Mouse (Mus musculus) intestine, embryonic 15.5 days (tissue): ENCODE measurements around the gene Crlf1. TPM values are rescaled to one million over a fixed set of nuclear protein-coding genes. Genes with fewer than 3 reads are reported as not detected.
A peak's percentile ranks its signal among the peaks of the same experiment; 100 is the strongest.
"Not testable (repeated sequence)": the region's sequence is repeated elsewhere in the genome, so short reads cannot be mapped to it uniquely, and the experiment has no call there.

Source experiments
- ATAC-seq: fragments of 200-750 bp; cut with Nextera tagmentation; 2 replicates; pipeline ENCODE4 v1.8.0; 2017; ENCODE audit warnings: moderate TSS enrichment, moderate library complexity
- H3K27ac ChIP-seq: fragments of 300-500 bp; sonication (generic); 2 replicates; pipeline ENCODE4 v1.5.1; 2015; ENCODE audit warnings: mild to moderate bottlenecking, inconsistent platforms
- H3K27me3 ChIP-seq: fragments of 300-500 bp; sonication (generic); replicated peaks from 2 replicates; pipeline ENCODE4 v1.6.1; 2015; ENCODE audit warnings: inconsistent platforms
- H3K36me3 ChIP-seq: fragments of 300-500 bp; sonication (generic); 2 replicates; pipeline ENCODE4 v1.6.1; 2015; ENCODE audit warnings: inconsistent platforms
- H3K4me1 ChIP-seq: fragments of 300-500 bp; sonication (generic); replicated peaks from 2 replicates; pipeline ENCODE4 v1.6.1; 2015; ENCODE audit warnings: inconsistent platforms
- H3K4me2 ChIP-seq: fragments of 300-500 bp; sonication (generic); replicated peaks from 2 replicates; pipeline ENCODE4 v1.6.1; 2015; ENCODE audit warnings: mild to moderate bottlenecking, inconsistent platforms
- H3K4me3 ChIP-seq: fragments of 300-500 bp; sonication (generic); replicated peaks from 2 replicates; pipeline ENCODE4 v1.5.1; 2015; ENCODE audit warnings: inconsistent platforms
- H3K9ac ChIP-seq: fragments of 300-500 bp; sonication (generic); 2 replicates; pipeline ENCODE4 v1.6.1; 2015; ENCODE audit warnings: inconsistent platforms
- H3K9me3 ChIP-seq: fragments of 300-500 bp; sonication (generic); 2 replicates; pipeline ENCODE4 v1.6.1; 2016; ENCODE audit warnings: inconsistent platforms
- WGBS: fragments of 180-500 bp; shearing (Covaris S2); methylation state at CpG from one replicate; pipeline ENCODE4 v1.1.7; 2015; 5-methylcytosine and 5-hydroxymethylcytosine counted together
- polyA plus RNA-seq: library from polyadenylated mRNA; unstranded; fragments of >200 nt; fragmentation: Nextera tagmentation; extraction: Ambion mirVana; gene quantifications from 2 replicates; pipeline ENCODE4 v1.2.1, GENCODE M21; 2015

Gene Crlf1
- polyA plus RNA-seq, 1 experiment from 2014 or later, result 1.2 TPM

- H3K9ac ChIP-seq, result no peak overlapping the region
- peaks cover 59% of the 10 kb centered on the region for H3K4me1 ChIP-seq
- peaks cover 13% of the 10 kb centered on the region for H3K36me3 ChIP-seq
- no peak for ATAC-seq
- H3K9me3 ChIP-seq, result no peaks in the 10 kb centered on the region
- no peak overlapping the region for H3K4me3 ChIP-seq
- WGBS, result 69% methylated on average over 16 of the region's 16 CpGs
- peaks cover 44% of the 10 kb centered on the region for H3K27me3 ChIP-seq
- no peak overlapping the region for H3K4me2 ChIP-seq
- no peak overlapping the region for H3K27ac ChIP-seq
These were observed 11.3 kb downstream of the Crlf1 start for GRCm38 (mm10) chr8:70504291-70504716.

- Histone ChIP-seq H3K9ac (no peak overlapping the region), H3K27ac (no peak overlapping the region), H3K9me3 (no peaks in the 10 kb centered on the region), H3K4me1 (peaks cover 62% of the 10 kb centered on the region), H3K27me3 (peaks cover 38% of the 10 kb centered on the region), H3K36me3 (peaks cover 13% of the 10 kb centered on the region), H3K4me3 (no peak overlapping the region), H3K4me2 (no peak overlapping the region)
- no peak for ATAC-seq
- WGBS, result 78% methylated on average over 3 of the region's 3 CpGs
These were observed 11.9 kb downstream of the Crlf1 start for GRCm38 (mm10) chr8:70504851-70505250.

- Histone ChIP-seq H3K4me3 (peak overlapping the region; percentile 73), H3K4me1 (peaks cover 58% of the 10 kb centered on the region), H3K9me3 (no peaks in the 10 kb centered on the region), H3K4me2 (peak overlapping the region; percentile 92), H3K27ac (peak overlapping the region; percentile 96), H3K27me3 (peaks cover 29% of the 10 kb centered on the region), H3K9ac (peak overlapping the region; percentile 93), H3K36me3 (peaks cover 13% of the 10 kb centered on the region)
- ATAC-seq, result no peak
- WGBS, result 34% methylated on average over 32 of the region's 32 CpGs
These were observed 12.9 kb downstream of the Crlf1 start for GRCm38 (mm10) chr8:70505698-70506327.

GRCm38 (mm10) chr8:70506328-70507026 is 13.5 kb downstream of the Crlf1 start, which contains the start of gene Rex1bd:
Gene Rex1bd, minus strand, starts transcription at chr8:70506752.
- H3K9me3 ChIP-seq, result no peaks in the 10 kb centered on the region
- H3K4me3 ChIP-seq, result peak within 1 kb of the TSS; percentile 73
- WGBS, result 2% methylated on average over 40 of the region's 40 CpGs
- peak within 1 kb of the TSS; percentile 96 for H3K27ac ChIP-seq
- peak; percentile 88 for ATAC-seq
- H3K4me2 ChIP-seq, result peak within 1 kb of the TSS; percentile 92
- H3K4me1 ChIP-seq, result peaks cover 54% of the 10 kb centered on the region
- H3K27me3 ChIP-seq, result peaks cover 23% of the 10 kb centered on the region
- peaks cover 13% of the 10 kb centered on the region for H3K36me3 ChIP-seq
- peak within 1 kb of the TSS; percentile 93 for H3K9ac ChIP-seq

- Histone ChIP-seq H3K4me2 (no peak overlapping the region; the same call in 1 of the 2 replicates), H3K4me1 (peaks cover 55% of the 10 kb centered on the region), H3K4me3 (no peak overlapping the region), H3K9ac (no peak overlapping the region), H3K27me3 (peaks cover 17% of the 10 kb centered on the region), H3K27ac (peak overlapping the region; percentile 20; the same call in 1 of the 2 replicates), H3K36me3 (peaks cover 13% of the 10 kb centered on the region), H3K9me3 (no peaks in the 10 kb centered on the region)
- no peak for ATAC-seq
- 53% methylated on average over 5 of the region's 5 CpGs for WGBS
These were observed 14.1 kb downstream of the Crlf1 start for GRCm38 (mm10) chr8:70507027-70507393.

GRCm38 (mm10) chr8:70509281-70509952 is 16.5 kb downstream of the Crlf1 start:
- Histone ChIP-seq H3K9me3 (no peaks in the 10 kb centered on the region), H3K27ac (peak overlapping the region; percentile 98), H3K36me3 (peaks cover 22% of the 10 kb centered on the region), H3K27me3 (no peaks in the 10 kb centered on the region), H3K9ac (peak overlapping the region; percentile 99), H3K4me3 (peak overlapping the region; percentile 97), H3K4me1 (peaks cover 43% of the 10 kb centered on the region), H3K4me2 (peak overlapping the region; percentile 79)
- ATAC-seq, result no peak
- 8% methylated on average over 25 of the region's 25 CpGs for WGBS

- Histone ChIP-seq H3K4me2 (peak within 1 kb of the TSS; percentile 79), H3K36me3 (peaks cover 22% of the 10 kb centered on the region), H3K4me1 (peaks cover 34% of the 10 kb centered on the region), H3K27me3 (no peaks in the 10 kb centered on the region), H3K4me3 (peak within 1 kb of the TSS; percentile 97), H3K9ac (peak within 1 kb of the TSS; percentile 99), H3K9me3 (no peaks in the 10 kb centered on the region), H3K27ac (peak within 1 kb of the TSS; percentile 98)
- under 1% methylated on average over 74 of the region's 74 CpGs for WGBS
- peak; percentile 86 for ATAC-seq
These were observed 17.4 kb downstream of the Crlf1 start, which contains the start of gene Uba52 for GRCm38 (mm10) chr8:70510228-70510915. Gene Uba52, minus strand, starts transcription at chr8:70510801.

- H3K36me3 ChIP-seq, result peaks cover 22% of the 10 kb centered on the region
- 0 out of 2 replicates have a peak overlapping the region, but pooled peaks have one; percentile 10 for H3K27ac ChIP-seq
- WGBS, result 75% methylated on average over 6 of the region's 6 CpGs
- H3K27me3 ChIP-seq, ATAC-seq, H3K9me3 ChIP-seq, H3K9ac ChIP-seq: not testable (repeated sequence)
- H3K4me3 ChIP-seq, result peak overlapping the region; percentile 97
- peaks cover 26% of the 10 kb centered on the region for H3K4me1 ChIP-seq
- peak overlapping the region; percentile 79 for H3K4me2 ChIP-seq
These were observed 18.2 kb downstream of the Crlf1 start for GRCm38 (mm10) chr8:70511174-70511573.

- H3K27me3 ChIP-seq, result no peaks in the 10 kb centered on the region
- H3K4me2 ChIP-seq, result no peak overlapping the region
- H3K4me1 ChIP-seq, result peaks cover 26% of the 10 kb centered on the region
- H3K27ac ChIP-seq, result no peak overlapping the region
- no peak overlapping the region for H3K4me3 ChIP-seq
- 98% methylated on average over 2 of the region's 2 CpGs for WGBS
- H3K36me3 ChIP-seq, result peaks cover 25% of the 10 kb centered on the region
- no peaks in the 10 kb centered on the region for H3K9me3 ChIP-seq
- H3K9ac ChIP-seq, result no peak overlapping the region
- ATAC-seq, result no peak
These were observed 18.8 kb downstream of the Crlf1 start for GRCm38 (mm10) chr8:70511770-70512169.

- Histone ChIP-seq H3K9me3 (no peaks in the 10 kb centered on the region), H3K4me3 (no peak overlapping the region), H3K4me2 (no peak overlapping the region), H3K27ac (no peak overlapping the region), H3K4me1 (peaks cover 26% of the 10 kb centered on the region), H3K9ac (no peak overlapping the region), H3K36me3 (peaks cover 24% of the 10 kb centered on the region), H3K27me3 (no peaks in the 10 kb centered on the region)
- no peak for ATAC-seq
- WGBS, result 92% methylated on average over 11 of the region's 11 CpGs
These were observed 19.4 kb downstream of the Crlf1 start for GRCm38 (mm10) chr8:70512253-70512903.

- no peak overlapping the region for H3K27ac ChIP-seq
These were observed 20.5 kb downstream of the Crlf1 start for GRCm38 (mm10) chr8:70513441-70513840.

More at GRCm38 (mm10) chr8:70513441-70513840, 20.5 kb downstream of the Crlf1 start:
- Histone ChIP-seq H3K36me3 (peaks cover 17% of the 10 kb centered on the region; the same call in 1 of the 2 replicates), H3K4me1 (peaks cover 21% of the 10 kb centered on the region), H3K4me2 (no peak overlapping the region), H3K9ac (no peak overlapping the region), H3K27me3 (no peaks in the 10 kb centered on the region), H3K4me3 (no peak overlapping the region), H3K9me3 (no peaks in the 10 kb centered on the region)
- no peak for ATAC-seq
- WGBS, result 56% methylated on average over 2 of the region's 2 CpGs
